Mouse (Mus musculus) layer of hippocampus, postnatal 14 days (tissue): ENCODE results near the gene Cnnm1. TPM values are rescaled to one million over a fixed set of nuclear protein-coding genes. Genes with fewer than 3 reads are reported as not detected.

Source experiments
- DNase-seq, 2 experiments: peaks; one replicate each; pipeline ENCODE4 v3.0.0; 2021 to 2022; ENCODE audit warnings: low spot score in 2 of 2, mixed read lengths in 1 of 2
- total RNA-seq, 2 experiments: library from RNA; stranded (reverse); gene quantifications; 2 replicates each; pipeline ENCODE4 v1.2.3; 2021

The Cnnm1 gene
- total RNA-seq, 2 experiments from 2014 or later = 53.4 to 60.4 TPM

DNA sequence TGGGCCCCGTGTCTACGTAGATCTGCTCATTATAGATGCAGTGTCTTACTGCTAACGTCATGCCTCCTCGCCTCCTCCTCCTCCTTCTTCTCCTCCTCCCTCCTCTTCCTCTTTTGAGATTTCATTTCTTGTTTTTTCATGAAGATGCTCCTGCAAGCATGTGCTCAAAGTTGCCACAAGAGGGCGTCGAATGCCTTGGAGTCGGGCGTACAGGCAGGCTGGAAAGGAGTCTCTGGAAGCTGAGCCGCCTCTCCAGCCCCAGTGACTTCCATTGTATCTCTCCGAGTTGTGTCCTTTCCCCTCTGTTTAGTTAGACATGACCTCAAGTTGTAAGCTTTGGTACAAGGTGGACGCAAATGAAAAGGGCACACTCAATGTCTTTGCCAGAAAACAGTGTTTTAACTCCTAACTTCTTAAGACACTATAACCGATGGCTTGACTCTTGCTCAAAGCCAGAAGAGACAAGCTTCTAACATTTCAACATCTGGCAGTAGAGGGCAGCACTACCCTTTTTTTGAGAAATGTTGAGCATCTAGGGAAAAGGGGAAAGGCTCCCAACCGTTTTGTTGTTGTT is 90.0 kb downstream of the Cnnm1 start:
- DNase-seq = peak; percentile 67 to 76

DNA sequence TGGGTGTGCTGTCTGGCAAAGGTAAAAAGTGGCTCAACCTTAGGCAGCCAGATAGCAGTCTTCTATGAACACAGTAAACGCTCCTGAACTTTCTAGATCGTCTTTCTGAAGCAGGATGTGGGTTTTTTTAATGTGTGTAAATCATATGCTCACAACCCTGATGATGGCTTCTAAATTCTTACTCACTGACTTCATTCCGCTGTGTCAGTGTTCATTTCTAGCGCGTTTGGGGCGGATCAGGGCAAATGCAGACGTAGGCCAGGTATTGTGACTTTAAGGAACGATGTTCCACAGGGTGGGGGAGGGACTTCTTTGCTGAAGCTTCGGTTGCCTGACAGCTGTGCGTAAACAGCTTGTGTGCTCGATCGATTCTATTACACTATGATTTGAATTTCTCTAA is 90.7 kb downstream of the Cnnm1 start:
- DNase-seq = no peak

DNA sequence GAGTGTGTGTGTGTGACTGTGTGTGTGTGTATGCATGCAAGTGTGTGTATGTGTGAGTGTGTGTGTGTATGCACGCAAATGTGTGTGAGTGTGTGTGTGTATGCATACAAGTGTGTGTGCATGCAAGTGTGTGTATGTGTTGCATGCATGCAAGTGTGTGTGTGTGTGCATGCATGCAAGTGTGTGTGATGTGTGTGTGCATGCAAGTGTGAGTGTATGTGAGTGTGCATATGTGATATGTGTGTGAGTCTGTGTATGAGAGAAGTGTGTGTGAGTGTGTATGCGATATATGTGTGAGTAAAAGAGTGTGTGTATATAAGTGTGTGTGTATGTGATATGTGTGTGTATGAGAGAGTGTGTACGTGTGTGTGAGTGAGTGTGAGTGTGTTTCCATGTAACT is 95.1 kb downstream of the Cnnm1 start:
- DNase-seq = no peak

DNA sequence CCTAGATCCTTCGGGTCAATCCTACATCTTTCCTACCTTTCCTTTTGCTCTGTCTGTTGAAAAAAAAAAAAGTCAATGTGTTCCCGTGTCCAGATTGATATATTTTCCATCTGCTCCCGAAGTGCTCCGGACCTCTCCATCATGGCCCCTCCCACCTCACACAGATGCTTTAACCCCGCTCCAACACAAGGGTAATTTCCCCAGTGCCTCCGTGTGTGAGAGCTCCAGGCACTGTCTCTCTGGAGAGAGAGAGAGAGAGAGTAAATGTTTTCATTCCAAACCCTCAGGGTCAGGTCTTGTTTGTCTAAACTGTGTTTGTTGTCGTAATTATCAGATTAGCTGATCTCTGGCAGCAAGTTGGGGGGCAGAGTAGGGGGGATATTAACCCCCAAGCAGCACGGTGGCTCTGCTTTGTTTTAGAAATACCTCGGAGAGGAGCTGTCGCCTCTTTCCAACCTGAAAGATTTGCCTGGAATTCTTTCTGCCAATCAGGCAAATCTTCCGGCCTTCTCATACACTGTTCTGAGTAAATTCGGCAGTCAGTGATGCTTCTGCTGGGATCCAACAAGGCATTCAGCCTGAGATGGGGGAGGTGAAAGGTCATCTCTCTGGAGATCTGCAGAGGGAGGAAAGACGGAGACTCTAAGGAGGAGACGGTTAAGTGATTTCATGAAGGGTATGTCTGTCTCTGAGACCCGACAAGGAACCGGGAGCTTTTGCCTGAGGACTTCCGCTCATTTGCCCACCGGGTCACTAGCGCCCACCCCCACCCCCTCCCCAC is 106.3 kb downstream of the Cnnm1 start:
- DNase-seq = no peak

Other genes starting within 250 kb of the Cnnm1 start
- under 1 TPM; 0.07 to 0.43 TPM for gene Hpse2, start 52.1 kb upstream of the Cnnm1 start, total RNA-seq
- gene Got1, start 84.2 kb downstream of the Cnnm1 start, total RNA-seq = 100 to 1,000 TPM; 268 to 269 TPM
- gene Nkx2-3, start 171.9 kb downstream of the Cnnm1 start, total RNA-seq = not detected
- 10 to 100 TPM; 35.8 to 39.1 TPM for gene Slc25a28, start 234.4 kb downstream of the Cnnm1 start, total RNA-seq
- 10 to 100 TPM; 26.9 to 29.6 TPM for gene Entpd7, start 249.2 kb downstream of the Cnnm1 start, total RNA-seq